Mouse (Mus musculus) midbrain, postnatal 0 days (tissue): ENCODE results near the gene Krt18. TPM values are rescaled to one million over a fixed set of nuclear protein-coding genes. Genes with fewer than 3 reads are reported as not detected.

Source experiments
- ATAC-seq: fragments of 200-750 bp; cut with Nextera tagmentation; 2 replicates; pipeline ENCODE4 v1.8.0; 2017; ENCODE audit warnings: moderate number of reproducible peaks, mild to moderate bottlenecking, moderate TSS enrichment, moderate library complexity; ENCODE audit not compliant: low FRiP score
- DNase-seq: peaks from one replicate; pipeline ENCODE4 v3.0.0-alpha.2; 2015; ENCODE audit warnings: low spot score
- H3K27ac ChIP-seq: fragments of 300-500 bp; sonication (generic); 2 replicates; pipeline ENCODE4 v1.5.1; 2014; ENCODE audit warnings: low read depth, mild to moderate bottlenecking, low read length, mixed read lengths
- H3K27me3 ChIP-seq: fragments of 300-500 bp; sonication (generic); 2 replicates; pipeline ENCODE4 v1.6.1; 2014; ENCODE audit warnings: low read length, control low read depth, mixed read lengths; ENCODE audit not compliant: insufficient read depth
- H3K36me3 ChIP-seq: fragments of 300-500 bp; sonication (generic); 2 replicates; pipeline ENCODE4 v1.6.1; 2014; ENCODE audit warnings: low read length, control low read depth, mixed read lengths; ENCODE audit not compliant: insufficient read depth
- H3K4me1 ChIP-seq: fragments of 300-500 bp; sonication (generic); 2 replicates; pipeline ENCODE4 v1.6.1; 2014; ENCODE audit warnings: mild to moderate bottlenecking, control low read depth, antibody characterized with exemption, low read length, mixed read lengths; ENCODE audit not compliant: insufficient read depth
- H3K4me2 ChIP-seq: fragments of 300-500 bp; sonication (generic); 2 replicates; pipeline ENCODE4 v1.6.1; 2014; ENCODE audit warnings: low read depth, mild to moderate bottlenecking, low read length, mixed read lengths; ENCODE audit not compliant: poor library complexity, severe bottlenecking
- H3K4me3 ChIP-seq: fragments of 300-500 bp; sonication (generic); 2 replicates; pipeline ENCODE4 v1.5.1; 2014; ENCODE audit warnings: low read depth, mild to moderate bottlenecking, low read length, moderate library complexity
- H3K9ac ChIP-seq: fragments of 300-500 bp; sonication (generic); replicated peaks from 2 replicates; pipeline ENCODE4 v1.6.1; 2014; ENCODE audit warnings: mild to moderate bottlenecking, low read length, moderate library complexity, mixed read lengths; ENCODE audit not compliant: poor library complexity, severe bottlenecking
- H3K9me3 ChIP-seq: fragments of 300-500 bp; sonication (generic); 2 replicates; pipeline ENCODE4 v1.6.1; 2016; ENCODE audit warnings: low read length, control low read depth
- CTCF ChIP-seq: IDR thresholded peaks from 2 replicates; pipeline ENCODE4 v1.5.1; 2016; ENCODE audit warnings: antibody characterized with exemption, mild to moderate bottlenecking
- WGBS: fragments of 180-500 bp; shearing (Covaris S2); extraction: QIAGEN DNeasy Blood & Tissue Kit; methylation state at CpG from one replicate; pipeline ENCODE4 v1.1.7; 2014; 5-methylcytosine and 5-hydroxymethylcytosine counted together
- polyA plus RNA-seq: library from polyadenylated mRNA; unstranded; fragments of >200 nt; fragmentation: Nextera tagmentation; extraction: Ambion mirVana; gene quantifications from 2 replicates; pipeline ENCODE4 v1.2.1, GENCODE M21; 2015
- total RNA-seq: library from RNA; depleted of rRNA; stranded (reverse); fragments of >200 nt; gene quantifications from 2 replicates; pipeline ENCODE4 v1.2.3, GENCODE M21; 2014

Krt18 gene
- total and polyA plus RNA-seq, 2 experiments from 2014 or later: 1.7 to 1.8 TPM

DNA sequence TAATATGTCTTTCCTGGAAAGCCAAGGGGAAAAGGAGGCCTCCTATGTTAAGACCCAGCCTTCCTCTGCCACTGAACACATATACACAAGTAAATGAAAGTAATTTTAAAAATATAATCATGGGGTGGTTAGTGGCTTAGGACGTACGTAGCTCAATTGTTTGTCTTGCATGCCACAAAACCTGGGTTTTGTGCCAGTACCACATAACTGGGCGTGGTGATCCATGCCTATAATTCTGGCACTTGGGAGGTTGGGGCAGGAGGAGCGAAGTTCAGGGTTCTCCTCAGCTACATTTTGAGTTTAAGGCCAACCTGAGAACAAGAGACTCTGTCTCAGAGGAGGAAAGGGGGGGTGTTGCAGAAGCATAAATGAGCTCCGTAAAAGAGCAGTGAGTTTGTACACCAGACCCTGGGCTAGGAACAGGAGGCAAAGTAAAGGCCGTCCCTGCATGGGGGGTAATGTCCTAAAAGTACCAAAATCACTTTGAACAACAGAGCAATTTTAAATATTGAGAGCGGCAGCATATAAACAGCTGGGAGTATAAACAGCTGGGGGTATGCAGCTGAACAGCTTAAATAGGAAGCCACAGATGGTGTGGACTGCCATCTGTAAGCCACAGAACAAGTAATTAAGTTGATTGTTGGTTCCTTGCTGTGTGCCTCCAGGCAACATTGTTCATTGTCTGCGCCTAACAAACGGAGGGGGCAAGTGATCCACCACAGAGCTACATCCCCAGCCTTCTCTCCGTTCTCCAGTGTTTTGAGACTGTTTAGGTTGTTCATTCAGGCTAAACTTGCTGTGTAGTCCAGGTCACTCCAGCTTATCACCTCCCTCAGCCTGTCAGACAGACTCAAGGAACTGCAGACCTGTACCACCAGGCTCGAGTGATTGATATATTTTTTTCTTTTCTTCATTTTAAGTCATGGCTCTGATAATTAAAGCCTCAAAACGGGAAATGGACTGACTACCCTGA is 20.6 kb upstream of the Krt18 start:
- Histone ChIP-seq H3K4me3 (no peak overlapping the region), H3K9ac (no peak overlapping the region), H3K27me3 (peaks cover 25% of the 10 kb centered on the region), H3K36me3 (no peaks in the 10 kb centered on the region), H3K4me1 (no peaks in the 10 kb centered on the region), H3K27ac (no peak overlapping the region), H3K9me3 (no peaks in the 10 kb centered on the region), H3K4me2 (no peak overlapping the region)
- DNase-seq (peak; percentile 70), ATAC-seq (no peak)
- WGBS: 51% methylated on average over 12 of the region's 12 CpGs
- TF ChIP-seq CTCF: no peak

DNA sequence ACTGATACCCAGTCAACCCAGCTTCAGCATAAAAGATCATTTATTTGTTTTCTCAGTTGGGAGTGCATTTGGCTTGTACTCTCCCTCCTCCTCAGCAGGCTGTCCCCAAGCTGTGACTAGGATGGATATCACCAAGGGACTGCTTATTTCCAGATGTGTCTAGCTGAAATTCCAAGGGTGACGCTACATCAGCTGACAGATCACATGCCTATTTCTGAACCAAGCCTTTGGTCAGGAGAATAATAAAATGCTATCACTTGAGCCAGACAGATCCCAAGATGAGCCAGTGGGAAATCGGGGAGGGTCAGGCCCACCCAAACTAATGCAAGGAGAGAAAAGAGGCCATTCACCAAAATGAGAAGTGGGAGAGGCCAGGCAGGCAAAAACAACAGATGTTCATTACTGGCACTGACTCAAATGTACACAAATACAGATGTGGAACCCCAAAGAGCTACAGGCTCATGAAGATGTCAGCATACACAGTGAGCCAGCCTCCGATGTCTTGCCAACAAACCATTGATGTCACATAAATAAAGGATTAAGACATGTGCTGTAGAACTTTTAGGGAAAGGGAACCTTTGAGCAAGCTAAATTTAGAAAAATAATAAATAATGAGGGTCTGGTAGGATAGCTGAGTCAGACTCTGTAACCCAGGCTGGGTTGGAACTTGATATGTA is 17.3 kb upstream of the Krt18 start:
- no peak for DNase-seq
- no peak overlapping the region for H3K27ac ChIP-seq
- 0 out of 2 replicates have a peak, but pooled peaks cover 3% of the 10 kb centered on the region for H3K27me3 ChIP-seq
- no peaks in the 10 kb centered on the region; the same call in 1 of the 2 replicates for H3K4me1 ChIP-seq
- no peak overlapping the region for H3K4me3 ChIP-seq
- 76% methylated on average over 3 of the region's 3 CpGs for WGBS
- H3K9me3 ChIP-seq: no peaks in the 10 kb centered on the region
- H3K9ac ChIP-seq: no peak overlapping the region
- ATAC-seq: no peak
- no peaks in the 10 kb centered on the region for H3K36me3 ChIP-seq
- no peak overlapping the region for H3K4me2 ChIP-seq
- TF ChIP-seq CTCF: no peak

DNA sequence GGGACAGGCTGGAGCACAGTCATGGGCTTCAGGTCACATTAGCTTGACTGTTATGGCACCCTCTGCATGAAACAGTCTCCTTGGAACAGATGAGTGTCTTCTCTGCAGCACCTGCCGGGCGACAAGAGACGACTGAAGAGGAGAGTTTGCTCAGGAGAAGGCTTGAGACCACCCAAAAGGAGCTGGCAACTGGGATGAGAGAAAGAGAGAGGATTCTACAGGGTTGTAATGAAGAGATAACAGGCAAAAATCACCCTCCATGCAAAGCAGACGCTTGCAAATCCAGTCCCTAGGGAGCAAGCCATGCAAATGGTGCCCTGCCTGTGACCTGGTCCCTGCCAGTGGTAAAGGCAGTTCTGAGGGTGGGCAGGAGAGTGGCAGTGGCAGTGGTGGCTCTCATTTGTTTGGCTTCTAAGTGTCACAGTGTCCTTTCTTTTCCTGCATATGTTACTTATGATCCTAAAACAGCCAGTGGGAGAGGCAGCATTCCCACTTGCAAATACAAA is 15.7 kb upstream of the Krt18 start:
- Histone ChIP-seq H3K36me3 (no peaks in the 10 kb centered on the region), H3K9ac (no peak overlapping the region), H3K27ac (no peak overlapping the region), H3K9me3 (no peaks in the 10 kb centered on the region), H3K4me3 (no peak overlapping the region), H3K27me3 (no peaks in the 10 kb centered on the region), H3K4me2 (no peak overlapping the region), H3K4me1 (no peaks in the 10 kb centered on the region; the same call in 1 of the 2 replicates)
- DNase-seq (no peak), ATAC-seq (no peak)
- no peak for TF ChIP-seq CTCF
- WGBS: 56% methylated on average over 4 of the region's 4 CpGs

DNA sequence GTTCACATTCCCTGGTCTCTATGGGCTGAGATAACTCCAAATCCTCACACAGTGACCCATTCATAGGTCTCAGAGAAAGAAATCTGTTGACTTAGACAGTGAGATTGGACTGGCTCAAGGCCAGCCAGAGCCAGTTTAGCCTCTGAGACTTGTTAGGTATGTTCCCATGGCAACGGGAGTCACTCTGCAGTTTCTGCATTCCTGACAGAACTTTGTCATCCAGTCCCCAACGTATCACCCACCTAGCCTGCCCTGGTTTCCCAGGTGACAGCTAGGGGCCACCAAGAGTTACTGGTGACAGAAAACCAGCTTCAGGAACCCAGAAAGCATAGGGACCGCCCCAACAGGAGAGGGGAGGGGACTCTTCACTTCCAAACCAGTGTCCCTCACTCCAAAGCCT is 14.3 kb upstream of the Krt18 start:
- peak; percentile 23; the same call in 1 of the 2 replicates for ATAC-seq
- DNase-seq: peak; percentile 76
- H3K36me3 ChIP-seq: no peaks in the 10 kb centered on the region
- no peak overlapping the region for H3K4me2 ChIP-seq
- no peak overlapping the region for H3K4me3 ChIP-seq
- no peaks in the 10 kb centered on the region; the same call in 1 of the 2 replicates for H3K4me1 ChIP-seq
- H3K9ac ChIP-seq: no peak overlapping the region
- no peak for TF ChIP-seq CTCF
- no peaks in the 10 kb centered on the region for H3K27me3 ChIP-seq
- no peaks in the 10 kb centered on the region for H3K9me3 ChIP-seq
- WGBS: 58% methylated on average over 3 of the region's 3 CpGs
- no peak overlapping the region for H3K27ac ChIP-seq

DNA sequence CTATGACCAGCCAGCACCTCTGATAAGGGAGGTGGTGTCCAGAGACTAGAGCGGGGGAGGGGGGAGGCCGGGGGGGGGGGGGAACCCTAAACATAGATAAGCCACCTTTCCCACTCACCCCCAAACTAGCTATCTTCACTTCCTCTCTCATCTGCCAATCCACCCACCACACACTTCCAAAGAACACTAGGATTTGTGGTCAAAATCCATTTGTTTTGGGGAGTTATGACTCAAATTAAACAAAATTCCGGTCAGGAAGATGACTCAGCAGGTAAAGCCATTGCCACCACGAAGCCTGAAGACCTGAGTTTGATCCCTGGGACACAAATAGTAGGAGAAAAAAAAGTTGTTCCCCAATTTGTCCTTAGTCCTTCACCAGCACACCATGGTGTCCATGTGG is 13.1 kb upstream of the Krt18 start:
- no peak for TF ChIP-seq CTCF
- H3K4me2 ChIP-seq: no peak overlapping the region

More for the DNA sequence above, 13.1 kb upstream of the Krt18 start:
- no peaks in the 10 kb centered on the region for H3K9me3 ChIP-seq
- H3K36me3 ChIP-seq: no peaks in the 10 kb centered on the region
- DNase-seq: no peak
- no peak for ATAC-seq
- H3K4me1 ChIP-seq: no peaks in the 10 kb centered on the region; the same call in 1 of the 2 replicates
- WGBS: 74% methylated on average over 2 of the region's 4 CpGs
- no peak overlapping the region for H3K27ac ChIP-seq
- no peaks in the 10 kb centered on the region for H3K27me3 ChIP-seq
- H3K4me3 ChIP-seq: no peak overlapping the region
- H3K9ac ChIP-seq: no peak overlapping the region
